Mouse (Mus musculus): ENCODE data around the gene Stk24.
"Not testable (repeated sequence)": the region's sequence is repeated elsewhere in the genome, so short reads cannot be mapped to it uniquely, and the experiment has no call there.

Gene Stk24

DNA sequence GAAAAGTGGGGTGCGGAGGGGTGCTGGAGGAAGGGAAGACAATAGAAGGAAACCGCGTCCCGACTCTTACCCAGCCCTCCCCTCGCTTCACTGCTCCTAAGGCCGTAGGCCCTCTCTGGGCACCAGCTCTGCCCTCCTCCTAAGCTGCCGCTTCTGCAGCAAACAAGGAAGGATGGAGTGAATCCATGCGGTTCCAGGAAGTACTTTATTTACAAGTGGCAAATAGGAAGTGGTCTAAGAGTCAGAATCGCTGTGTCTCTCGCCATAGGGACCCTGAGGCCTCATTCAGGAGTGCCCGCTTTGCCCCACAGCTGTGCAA lies at the start of gene Stk24:
Stk24 (minus strand) TSS at position 185 of the 319 bp plus-strand sequence.
- in situ Hi-C loops (cut with MboI; ENCODE audit: low pct_unique_long_range_greater_than_20kb in 1 of 2, low sequenced_read_pairs in 2 of 2, unreplicated experiment in 1 of 2): no loop called here

- in situ Hi-C loops (cut with MboI; ENCODE audit: low pct_unique_long_range_greater_than_20kb in 1 of 2, low sequenced_read_pairs in 2 of 2, unreplicated experiment in 1 of 2): loop anchor here in 1 of 2 experiments (25.0 kb wide), 1 partner anchor 591 kb away; no protein-coding TSS in a partner anchor
These were observed 48.3 kb upstream of the Stk24 start for GRCm38 (mm10) chr14:121428148-121428547.

- in situ Hi-C loops (cut with MboI; ENCODE audit: low pct_unique_long_range_greater_than_20kb in 1 of 2, low sequenced_read_pairs in 2 of 2, unreplicated experiment in 1 of 2): loop anchor here in 1 of 2 experiments (25.0 kb wide), 1 partner anchor 589 kb away; no protein-coding TSS in a partner anchor
These were observed 46.9 kb upstream of the Stk24 start for GRCm38 (mm10) chr14:121426743-121427142.

- in situ Hi-C loops (cut with MboI; ENCODE audit: low pct_unique_long_range_greater_than_20kb in 1 of 2, low sequenced_read_pairs in 2 of 2, unreplicated experiment in 1 of 2): loop anchor here in 1 of 2 experiments (25.0 kb wide), 1 partner anchor 588 kb away; no protein-coding TSS in a partner anchor
These were observed 45.4 kb upstream of the Stk24 start for GRCm38 (mm10) chr14:121425004-121425793.

DNA sequence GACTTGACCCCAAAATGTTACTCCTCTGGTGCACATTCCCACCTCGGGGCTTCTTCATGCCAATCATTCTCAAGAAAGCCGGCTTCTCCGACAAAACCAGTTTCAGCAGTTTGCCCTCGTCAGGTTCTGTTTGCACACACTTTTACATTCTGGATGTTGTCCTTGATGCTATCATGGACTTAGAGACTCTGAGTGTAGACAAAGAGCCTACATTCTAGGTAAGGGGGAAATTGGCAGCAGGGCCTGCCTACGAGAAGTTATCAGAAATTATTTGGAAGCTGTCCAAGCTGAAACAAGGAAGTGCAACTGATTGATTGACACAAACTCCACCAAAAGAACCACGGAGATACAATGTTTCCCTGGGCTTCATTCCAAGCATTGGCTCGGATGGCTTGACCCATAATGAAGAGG lies 43.5 kb upstream of the Stk24 start:
- in situ Hi-C loops (cut with MboI; ENCODE audit: low pct_unique_long_range_greater_than_20kb in 1 of 2, low sequenced_read_pairs in 2 of 2, unreplicated experiment in 1 of 2): no loop called here

GRCm38 (mm10) chr14:121422664-121423340 lies 43.0 kb upstream of the Stk24 start:
- in situ Hi-C loops (cut with MboI; ENCODE audit: low pct_unique_long_range_greater_than_20kb in 1 of 2, low sequenced_read_pairs in 2 of 2, unreplicated experiment in 1 of 2): no loop called here

DNA sequence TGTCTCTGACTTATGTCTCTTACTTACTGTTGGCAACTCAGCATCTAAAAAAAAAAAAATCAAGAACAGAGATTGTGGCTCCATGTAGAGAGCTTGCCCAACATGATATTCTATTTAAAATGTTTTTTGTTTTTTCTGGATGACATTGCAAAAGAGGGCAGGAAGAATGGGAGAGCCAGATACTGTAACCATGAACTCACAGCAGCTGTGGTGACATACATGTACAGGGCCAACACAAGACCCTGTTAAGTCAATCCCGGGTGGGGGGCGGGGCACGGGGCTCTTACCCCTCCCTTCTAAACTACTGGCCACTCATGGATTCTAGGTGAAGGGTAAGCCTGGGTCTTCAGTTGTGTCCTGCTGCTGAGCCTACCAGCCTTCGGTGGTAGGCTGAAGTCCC lies 42.2 kb upstream of the Stk24 start:
- in situ Hi-C loops (cut with MboI; ENCODE audit: low pct_unique_long_range_greater_than_20kb in 1 of 2, low sequenced_read_pairs in 2 of 2, unreplicated experiment in 1 of 2): no loop called here

DNA sequence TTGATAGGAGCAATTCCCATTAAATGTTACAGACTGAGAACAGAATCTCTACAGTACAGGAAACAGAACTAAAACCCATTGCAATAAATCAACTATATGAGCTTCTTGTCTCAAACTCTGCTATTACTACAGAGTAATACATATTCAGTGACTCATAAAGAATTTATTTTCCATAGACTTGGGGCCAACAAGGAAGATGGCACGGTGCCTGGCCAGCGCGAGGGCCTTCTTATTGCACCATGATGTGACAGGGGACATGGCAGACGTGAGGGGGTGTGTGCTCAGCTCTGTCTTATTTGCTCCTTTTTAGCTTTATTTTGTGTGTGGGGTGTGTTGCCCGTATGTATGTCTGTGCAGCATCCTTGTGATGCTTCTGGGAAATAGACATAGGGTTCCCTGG lies 37.8 kb upstream of the Stk24 start:
- in situ Hi-C loops (cut with MboI; ENCODE audit: low pct_unique_long_range_greater_than_20kb in 1 of 2, low sequenced_read_pairs in 2 of 2, unreplicated experiment in 1 of 2): no loop called here

DNA sequence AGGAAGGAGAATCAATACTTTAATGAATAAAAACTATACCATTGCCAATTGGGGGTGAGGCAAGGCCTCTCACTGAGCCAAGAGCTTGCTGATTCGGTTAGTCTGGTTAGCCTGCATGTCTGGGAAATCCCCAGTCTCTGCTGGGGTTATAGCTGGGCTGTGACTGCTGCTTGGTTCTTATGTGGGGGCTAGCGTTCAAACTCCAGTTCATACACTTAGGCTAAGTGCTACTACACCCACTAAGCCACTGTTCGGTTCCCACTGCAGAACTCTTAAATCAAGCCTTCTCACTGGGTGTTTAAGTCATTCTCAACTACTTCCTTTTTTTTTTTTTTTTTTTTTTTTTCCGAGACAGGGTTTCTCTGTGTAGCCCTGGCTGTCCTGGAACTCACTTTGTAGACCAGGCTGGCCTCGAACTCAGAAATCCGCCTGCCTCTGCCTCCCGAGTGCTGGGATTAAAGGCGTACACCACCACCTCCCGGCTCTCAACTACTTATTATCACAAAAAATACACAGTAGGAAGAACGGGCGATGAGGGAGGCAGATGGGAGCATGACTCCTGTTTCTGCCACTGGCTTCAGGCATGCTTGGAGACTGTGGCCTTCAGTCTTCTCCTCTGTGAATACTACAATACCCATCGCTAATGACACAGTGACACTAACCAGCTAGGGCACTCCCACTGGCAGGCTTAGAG lies 37.0 kb upstream of the Stk24 start:
- in situ Hi-C loops (cut with MboI; ENCODE audit: low pct_unique_long_range_greater_than_20kb in 1 of 2, low sequenced_read_pairs in 2 of 2, unreplicated experiment in 1 of 2): no loop called here

DNA sequence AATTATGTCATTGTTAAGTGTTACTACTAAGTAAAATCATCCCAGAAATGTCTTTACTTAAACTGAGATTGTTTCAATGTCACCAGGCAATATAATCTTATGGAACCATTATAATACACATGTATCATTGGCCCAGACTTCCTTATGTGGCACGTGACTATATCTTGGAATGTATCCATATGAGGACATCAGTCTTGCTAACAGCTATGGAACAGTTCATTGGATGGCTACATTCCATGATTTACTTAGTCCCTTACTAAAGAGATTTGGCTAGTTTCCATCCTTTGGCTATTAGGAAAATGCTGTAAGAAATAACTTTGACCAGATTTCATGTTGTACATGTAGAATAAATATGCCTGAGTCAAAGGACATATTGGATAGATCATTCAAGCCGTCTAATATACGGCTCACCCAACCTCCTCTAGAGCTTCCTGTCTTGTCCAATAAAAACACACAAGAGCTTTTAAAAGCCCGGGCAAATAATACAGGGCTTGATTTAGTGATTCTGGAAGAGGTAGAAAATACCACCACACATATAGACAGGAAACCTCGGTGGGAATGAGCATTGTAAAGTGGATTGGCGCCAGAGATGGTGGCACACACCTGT lies 34.9 kb upstream of the Stk24 start:
- in situ Hi-C loops (cut with MboI; ENCODE audit: low pct_unique_long_range_greater_than_20kb in 1 of 2, low sequenced_read_pairs in 2 of 2, unreplicated experiment in 1 of 2): no loop called here

GRCm38 (mm10) chr14:121413726-121414125 lies 33.9 kb upstream of the Stk24 start:
- in situ Hi-C loops (cut with MboI; ENCODE audit: low pct_unique_long_range_greater_than_20kb in 1 of 2, low sequenced_read_pairs in 2 of 2, unreplicated experiment in 1 of 2): not testable (repeated sequence)

DNA sequence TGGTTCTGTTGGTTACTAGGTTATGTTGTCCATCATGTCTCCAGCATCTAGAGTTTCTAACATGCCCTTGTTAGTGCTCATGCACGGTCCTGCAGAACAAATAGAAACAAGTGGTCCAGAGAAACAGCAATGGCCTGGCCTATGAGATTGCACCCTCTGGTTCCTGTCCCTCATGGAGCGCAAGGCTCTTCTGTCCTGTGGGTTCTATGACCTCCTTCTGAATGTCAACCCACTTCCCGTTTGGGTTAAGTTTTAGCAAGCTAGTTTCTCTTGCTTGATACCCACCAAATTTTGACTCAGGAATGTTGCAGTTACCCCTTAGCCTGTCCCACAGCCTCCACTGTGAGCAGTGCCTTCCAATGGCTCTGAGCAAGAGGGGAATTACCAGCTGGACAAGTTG lies 29.1 kb upstream of the Stk24 start:
- in situ Hi-C loops (cut with MboI; ENCODE audit: low pct_unique_long_range_greater_than_20kb in 1 of 2, low sequenced_read_pairs in 2 of 2, unreplicated experiment in 1 of 2): no loop called here

DNA sequence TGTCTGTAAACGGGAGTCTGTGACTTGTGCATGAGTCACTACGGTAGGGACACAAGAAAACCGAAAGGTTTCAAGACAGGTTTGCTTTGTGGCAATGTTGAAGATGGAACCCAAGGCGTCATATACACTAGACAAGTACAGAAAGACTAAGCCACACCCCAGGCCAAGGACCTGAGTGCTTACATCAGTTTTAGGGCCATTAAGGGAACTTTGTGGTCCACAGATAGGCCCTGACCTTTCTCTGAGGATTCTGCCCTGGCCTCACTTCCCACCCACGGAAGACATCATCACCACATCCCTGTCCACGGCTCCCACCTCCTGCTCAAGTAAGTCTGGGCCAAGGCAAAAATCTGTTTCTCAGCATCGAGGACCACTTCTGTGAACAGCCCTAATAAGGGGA lies 27.1 kb upstream of the Stk24 start:
- in situ Hi-C loops (cut with MboI; ENCODE audit: low pct_unique_long_range_greater_than_20kb in 1 of 2, low sequenced_read_pairs in 2 of 2, unreplicated experiment in 1 of 2): no loop called here

- in situ Hi-C loops (cut with MboI; ENCODE audit: low pct_unique_long_range_greater_than_20kb in 1 of 2, low sequenced_read_pairs in 2 of 2, unreplicated experiment in 1 of 2): no loop called here
These were observed 25.7 kb upstream of the Stk24 start for GRCm38 (mm10) chr14:121405546-121405945.

DNA sequence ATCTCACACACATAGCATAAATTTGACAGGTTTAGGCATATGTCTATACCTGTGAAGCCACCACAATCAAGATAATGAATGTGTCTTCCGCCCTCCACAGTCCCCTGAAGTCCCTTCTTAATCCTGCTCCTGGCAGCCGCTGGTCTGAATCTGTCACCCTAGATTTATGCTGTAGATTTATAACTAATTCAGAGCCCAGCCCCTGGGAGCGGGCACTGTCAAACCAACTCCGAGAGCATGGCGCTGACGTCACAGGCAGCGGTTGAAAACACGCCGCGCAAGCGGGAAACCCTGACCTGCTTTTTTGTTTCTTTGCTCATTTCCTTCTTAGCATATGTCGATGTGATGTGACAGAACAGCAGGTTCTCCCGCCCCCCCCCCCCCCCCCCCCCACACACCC lies 25.3 kb upstream of the Stk24 start:
- in situ Hi-C loops (cut with MboI; ENCODE audit: low pct_unique_long_range_greater_than_20kb in 1 of 2, low sequenced_read_pairs in 2 of 2, unreplicated experiment in 1 of 2): no loop called here

DNA sequence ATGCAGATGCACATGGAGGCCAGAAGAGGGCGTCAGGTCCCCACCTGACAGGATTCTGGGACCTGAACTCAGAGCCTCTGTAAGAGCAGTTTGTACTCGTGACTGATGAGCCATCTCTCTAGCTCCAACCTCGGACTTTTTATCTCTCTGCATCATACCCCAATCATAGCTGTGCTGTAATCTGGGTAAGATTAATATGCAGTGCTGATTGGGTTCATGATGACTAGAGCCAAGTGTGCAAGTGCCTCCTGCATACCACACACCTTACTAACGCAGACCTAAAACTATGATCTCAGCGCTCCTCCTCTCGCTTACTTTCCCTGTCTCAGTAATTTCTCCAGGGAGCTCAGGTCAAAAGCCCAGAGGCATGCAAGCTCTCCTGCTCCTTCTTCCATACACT lies 19.9 kb upstream of the Stk24 start:
- in situ Hi-C loops (cut with MboI; ENCODE audit: low pct_unique_long_range_greater_than_20kb in 1 of 2, low sequenced_read_pairs in 2 of 2, unreplicated experiment in 1 of 2): no loop called here

DNA sequence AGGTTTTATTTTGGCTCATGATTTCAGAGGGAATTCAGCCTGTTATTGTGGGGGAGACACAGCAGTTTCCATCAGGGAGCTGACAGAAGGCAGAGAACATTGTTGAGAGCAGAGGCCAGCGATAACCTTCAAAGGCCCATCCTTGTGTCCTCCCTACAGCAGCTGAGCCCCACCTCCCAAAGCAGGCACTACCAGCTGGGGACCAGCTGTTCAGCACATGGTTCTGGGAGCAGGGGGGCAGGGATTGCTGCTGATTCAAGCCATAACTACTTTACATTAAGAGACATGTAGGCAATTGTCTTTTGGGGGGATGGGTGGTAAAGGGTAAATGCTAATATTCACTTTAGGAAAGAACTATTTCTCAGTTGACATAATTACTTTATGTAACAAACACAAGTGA lies 17.7 kb upstream of the Stk24 start:
- in situ Hi-C loops (cut with MboI; ENCODE audit: low pct_unique_long_range_greater_than_20kb in 1 of 2, low sequenced_read_pairs in 2 of 2, unreplicated experiment in 1 of 2): no loop called here

GRCm38 (mm10) chr14:121395125-121395524 lies 15.3 kb upstream of the Stk24 start:
- in situ Hi-C loops (cut with MboI; ENCODE audit: low pct_unique_long_range_greater_than_20kb in 1 of 2, low sequenced_read_pairs in 2 of 2, unreplicated experiment in 1 of 2): no loop called here

DNA sequence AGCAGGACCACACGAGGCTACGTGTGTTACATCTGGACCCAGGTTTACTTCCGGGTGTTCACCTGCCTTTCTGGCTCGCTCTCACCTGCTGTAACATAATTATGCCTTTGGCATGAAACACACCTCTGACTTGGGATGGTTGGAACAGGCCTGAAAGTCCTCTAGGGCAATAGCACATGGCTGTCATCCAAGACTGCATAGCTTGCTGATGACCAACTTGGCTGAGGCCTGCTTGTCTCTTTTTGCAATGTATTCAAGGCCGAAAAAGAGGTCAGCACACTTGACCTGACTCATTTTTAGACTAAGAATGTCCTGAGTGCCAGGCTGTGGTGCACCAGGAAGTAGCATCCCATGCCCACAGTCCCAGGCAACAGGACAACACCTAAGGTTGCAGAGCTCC lies 12.1 kb upstream of the Stk24 start:
- in situ Hi-C loops (cut with MboI; ENCODE audit: low pct_unique_long_range_greater_than_20kb in 1 of 2, low sequenced_read_pairs in 2 of 2, unreplicated experiment in 1 of 2): no loop called here

Data from mouse embryonic stem cell (cell line).